Mouse (Mus musculus): ENCODE results near the gene C1ql2. TPM values are rescaled to one million over a fixed set of nuclear protein-coding genes. Genes with fewer than 3 reads are reported as not detected.

The C1ql2 gene
- polyA plus RNA-seq, 1 experiment = 0.08 TPM

DNA sequence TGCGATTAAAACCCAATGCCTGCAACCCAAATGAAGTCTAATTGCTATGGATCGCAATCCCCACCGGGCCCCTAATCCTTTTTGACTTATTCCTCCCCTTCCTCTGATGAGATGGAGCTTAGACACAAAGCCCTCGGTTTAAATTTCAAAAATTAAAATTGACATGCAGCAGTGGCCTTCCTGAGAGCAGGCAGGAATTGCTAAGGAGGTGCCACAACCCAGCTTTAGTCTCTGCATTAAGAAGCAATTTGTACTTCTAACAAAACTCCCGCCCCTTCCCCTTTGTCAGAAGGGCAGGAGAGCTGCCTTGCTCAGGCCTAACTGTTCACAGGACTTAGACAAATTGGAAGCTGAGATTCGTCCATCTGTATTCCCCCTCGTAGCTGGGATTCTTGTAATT, 4.6 kb downstream of the C1ql2 start:
- no peak for DNase-seq
- no peak for TF ChIP-seq POLR2A (IDR thresholded peaks at IDR 0.05; ENCODE audit: low read depth, low read length)
- TF ChIP-seq CTCF (conservative IDR thresholded peaks at IDR 0.05; ENCODE audit: insufficient read depth, insufficient read length, low read depth, low read length) = no peak
- no peak overlapping the region for H3K27ac ChIP-seq (ENCODE audit: insufficient read depth, low read depth, low read length)
- no peaks in the 10 kb centered on the region for H3K4me1 ChIP-seq (ENCODE audit: control insufficient read depth, insufficient read depth, low read length)
- WGBS = 24% methylated on average over 7 of the region's 7 CpGs
- H3K27me3 ChIP-seq (replicated peaks; ENCODE audit: control insufficient read depth, insufficient read depth, low read length) = no peaks in the 10 kb centered on the region
- H3K4me3 ChIP-seq (ENCODE audit: insufficient read depth, low read depth, low read length) = no peak overlapping the region
- H3K36me3 ChIP-seq (ENCODE audit: control insufficient read depth, insufficient read depth, low read length) = no peaks in the 10 kb centered on the region

DNA sequence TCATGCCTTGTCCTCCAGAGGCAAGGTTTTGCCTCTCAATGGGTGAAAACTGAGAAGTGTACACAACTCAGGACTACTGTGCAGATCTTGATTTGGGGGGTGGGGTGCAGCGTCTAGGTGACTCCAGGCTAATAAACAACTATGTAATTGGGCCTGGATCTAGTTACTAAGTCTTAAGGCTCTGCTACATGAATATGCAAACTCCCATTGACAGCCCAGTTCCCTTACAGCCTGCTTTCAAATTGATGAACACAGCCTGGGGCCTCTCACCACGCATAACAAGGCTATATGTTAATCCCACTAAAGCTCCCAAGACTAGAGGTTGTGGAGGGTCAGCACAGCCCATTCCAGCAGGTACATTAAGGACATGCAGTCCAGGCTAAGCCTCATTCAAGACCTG, 14.0 kb downstream of the C1ql2 start:
- Histone ChIP-seq H3K27me3 (replicated peaks; ENCODE audit: control insufficient read depth, insufficient read depth, low read length) (no peaks in the 10 kb centered on the region), H3K27ac (ENCODE audit: insufficient read depth, low read depth, low read length) (no peak overlapping the region), H3K36me3 (ENCODE audit: control insufficient read depth, insufficient read depth, low read length) (no peaks in the 10 kb centered on the region), H3K4me3 (ENCODE audit: insufficient read depth, low read depth, low read length) (no peak overlapping the region), H3K4me1 (ENCODE audit: control insufficient read depth, insufficient read depth, low read length) (no peaks in the 10 kb centered on the region)
- no peak for TF ChIP-seq CTCF (conservative IDR thresholded peaks at IDR 0.05; ENCODE audit: insufficient read depth, insufficient read length, low read depth, low read length)
- no peak for TF ChIP-seq POLR2A (IDR thresholded peaks at IDR 0.05; ENCODE audit: low read depth, low read length)
- 33% methylated on average over 2 of the region's 2 CpGs for WGBS
- DNase-seq = no peak

DNA sequence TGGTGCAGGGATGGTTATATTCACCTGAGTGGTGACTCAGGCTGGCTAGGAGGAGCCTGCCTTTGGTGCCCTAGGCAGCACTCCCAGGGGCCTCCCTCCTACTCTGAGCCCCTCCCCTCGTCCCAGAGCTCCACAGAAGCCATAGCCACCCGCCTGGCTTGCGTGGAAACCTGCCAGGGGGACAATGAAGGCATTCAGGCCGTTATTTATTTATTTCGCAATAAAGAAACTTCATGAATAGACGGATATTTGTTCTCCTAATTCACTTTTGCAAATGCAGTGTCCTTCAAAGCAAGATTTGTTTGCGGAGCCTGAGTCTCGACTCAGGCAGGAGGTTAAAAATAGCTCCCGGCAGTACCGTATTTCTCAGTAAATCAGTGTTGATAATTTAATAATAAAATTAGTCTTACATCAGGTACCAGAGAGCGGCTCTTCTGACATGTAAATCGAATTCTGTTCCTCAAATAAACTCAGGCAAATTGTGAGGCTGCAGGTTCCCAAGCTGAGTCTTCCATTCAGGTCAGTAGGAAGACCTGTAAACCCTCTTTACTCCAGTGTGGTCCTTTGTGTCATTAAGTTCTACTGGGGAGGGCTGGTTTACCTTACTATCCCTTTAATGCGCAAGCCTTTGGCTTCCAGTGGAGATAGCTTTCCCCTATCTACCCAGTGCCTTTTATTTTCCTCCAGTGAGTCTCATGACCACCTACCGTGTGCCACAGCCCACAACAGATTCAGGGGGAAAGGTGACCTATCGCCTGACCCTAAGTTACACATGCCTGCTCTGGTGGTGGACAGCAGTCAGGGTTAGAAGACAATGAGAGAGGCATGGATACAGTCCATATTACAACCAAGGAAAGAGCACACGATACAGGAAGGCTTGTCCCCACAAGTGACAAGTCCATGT, 17.2 kb downstream of the C1ql2 start:
- no peaks in the 10 kb centered on the region for H3K27me3 ChIP-seq (replicated peaks; ENCODE audit: control insufficient read depth, insufficient read depth, low read length)
- no peaks in the 10 kb centered on the region for H3K36me3 ChIP-seq (ENCODE audit: control insufficient read depth, insufficient read depth, low read length)
- H3K4me3 ChIP-seq (ENCODE audit: insufficient read depth, low read depth, low read length) = no peak overlapping the region
- TF ChIP-seq CTCF (conservative IDR thresholded peaks at IDR 0.05; ENCODE audit: insufficient read depth, insufficient read length, low read depth, low read length) (no peak), POLR2A (IDR thresholded peaks at IDR 0.05; ENCODE audit: low read depth, low read length) (no peak)
- no peak overlapping the region for H3K27ac ChIP-seq (ENCODE audit: insufficient read depth, low read depth, low read length)
- peak; percentile 4 for DNase-seq
- 15% methylated on average over 16 of the region's 16 CpGs for WGBS
- no peaks in the 10 kb centered on the region for H3K4me1 ChIP-seq (ENCODE audit: control insufficient read depth, insufficient read depth, low read length)

DNA sequence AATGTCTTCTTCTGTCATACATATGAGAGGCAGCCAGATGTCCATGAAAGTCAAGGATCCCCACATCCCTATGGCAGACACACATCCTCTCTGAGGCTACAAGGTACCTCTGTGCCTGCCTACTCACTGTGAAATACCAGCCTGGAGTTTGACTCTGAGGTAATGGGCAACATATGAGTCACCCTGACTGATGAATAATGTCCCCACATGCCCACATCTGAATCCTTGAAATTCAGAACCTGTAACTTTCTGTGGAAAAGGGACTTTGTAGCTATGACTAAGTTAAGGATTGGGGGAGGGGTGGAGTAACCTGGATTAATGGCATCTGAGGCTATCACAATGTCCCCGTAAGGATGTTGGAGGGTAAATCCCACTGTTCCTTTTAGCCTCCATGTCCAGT, 23.3 kb downstream of the C1ql2 start:
- no peak for TF ChIP-seq CTCF (conservative IDR thresholded peaks at IDR 0.05; ENCODE audit: insufficient read depth, insufficient read length, low read depth, low read length)
- no peak for TF ChIP-seq POLR2A (IDR thresholded peaks at IDR 0.05; ENCODE audit: low read depth, low read length)
- no peak overlapping the region for H3K27ac ChIP-seq (ENCODE audit: insufficient read depth, low read depth, low read length)

DNA sequence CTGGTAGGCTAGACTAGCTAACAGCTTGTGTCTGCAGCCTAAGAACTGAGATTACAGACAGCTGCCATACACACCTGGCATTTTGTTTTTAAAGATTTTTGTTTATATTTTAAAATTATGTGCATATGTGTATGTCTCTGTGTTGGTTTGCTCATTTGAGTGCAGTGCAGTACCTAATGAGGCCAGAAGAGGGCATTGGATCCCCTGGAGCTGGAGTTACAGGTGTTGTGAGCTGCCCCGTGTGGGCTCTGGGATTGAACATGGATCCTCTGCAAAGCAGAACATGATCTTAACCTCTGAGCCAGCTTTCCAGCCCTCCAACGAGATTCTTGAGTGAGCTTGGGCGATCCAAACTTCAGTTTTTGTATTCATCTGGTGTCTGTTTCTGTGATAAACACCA, 27.8 kb downstream of the C1ql2 start:
- Histone ChIP-seq H3K4me1 (ENCODE audit: control insufficient read depth, insufficient read depth, low read length) (no peaks in the 10 kb centered on the region), H3K36me3 (ENCODE audit: control insufficient read depth, insufficient read depth, low read length) (no peaks in the 10 kb centered on the region), H3K27me3 (replicated peaks; ENCODE audit: control insufficient read depth, insufficient read depth, low read length) (no peaks in the 10 kb centered on the region), H3K27ac (ENCODE audit: insufficient read depth, low read depth, low read length) (no peak overlapping the region), H3K4me3 (ENCODE audit: insufficient read depth, low read depth, low read length) (no peak overlapping the region)
- TF ChIP-seq POLR2A (IDR thresholded peaks at IDR 0.05; ENCODE audit: low read depth, low read length) (no peak), CTCF (conservative IDR thresholded peaks at IDR 0.05; ENCODE audit: insufficient read depth, insufficient read length, low read depth, low read length) (peak; percentile 7; the same call in 1 of the 2 replicates)
- DNase-seq = no peak
- WGBS = 75% methylated on average over 3 of the region's 3 CpGs

More for the DNA sequence above, 23.3 kb downstream of the C1ql2 start:
- Histone ChIP-seq H3K27me3 (replicated peaks; ENCODE audit: control insufficient read depth, insufficient read depth, low read length) (no peaks in the 10 kb centered on the region), H3K4me1 (ENCODE audit: control insufficient read depth, insufficient read depth, low read length) (no peaks in the 10 kb centered on the region), H3K4me3 (ENCODE audit: insufficient read depth, low read depth, low read length) (no peak overlapping the region), H3K36me3 (ENCODE audit: control insufficient read depth, insufficient read depth, low read length) (no peaks in the 10 kb centered on the region)
- WGBS = 70% methylated on average over 1 of the region's 1 CpGs
- DNase-seq = no peak

DNA sequence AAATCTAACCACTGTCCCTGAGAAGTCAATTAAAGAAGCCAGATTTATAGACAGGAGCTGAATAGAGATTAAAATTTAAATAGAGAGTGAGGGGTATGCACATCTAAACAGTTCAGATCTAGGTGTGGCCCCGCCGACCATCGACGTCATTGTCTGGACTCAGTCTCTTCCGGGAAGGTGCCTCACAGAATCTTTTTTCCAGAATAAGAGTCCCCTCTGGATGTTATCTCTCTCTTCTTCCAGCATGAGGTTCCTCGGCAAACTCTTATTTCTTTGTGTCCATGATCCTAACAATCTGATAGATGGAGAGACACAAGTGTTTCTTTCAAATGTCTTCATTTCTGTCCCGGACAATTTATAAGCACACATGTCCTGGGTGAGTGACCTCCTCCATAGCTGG, 33.7 kb downstream of the C1ql2 start:
- H3K4me3 ChIP-seq (ENCODE audit: insufficient read depth, low read depth, low read length) = no peak overlapping the region
- TF ChIP-seq CTCF (conservative IDR thresholded peaks at IDR 0.05; ENCODE audit: insufficient read depth, insufficient read length, low read depth, low read length) = no peak
- TF ChIP-seq POLR2A (IDR thresholded peaks at IDR 0.05; ENCODE audit: low read depth, low read length) = no peak
- no peak overlapping the region for H3K27ac ChIP-seq (ENCODE audit: insufficient read depth, low read depth, low read length)
- no peaks in the 10 kb centered on the region for H3K4me1 ChIP-seq (ENCODE audit: control insufficient read depth, insufficient read depth, low read length)
- WGBS = 69% methylated on average over 7 of the region's 7 CpGs
- no peak for DNase-seq
- no peaks in the 10 kb centered on the region for H3K36me3 ChIP-seq (ENCODE audit: control insufficient read depth, insufficient read depth, low read length)
- H3K27me3 ChIP-seq (replicated peaks; ENCODE audit: control insufficient read depth, insufficient read depth, low read length) = no peaks in the 10 kb centered on the region

DNA sequence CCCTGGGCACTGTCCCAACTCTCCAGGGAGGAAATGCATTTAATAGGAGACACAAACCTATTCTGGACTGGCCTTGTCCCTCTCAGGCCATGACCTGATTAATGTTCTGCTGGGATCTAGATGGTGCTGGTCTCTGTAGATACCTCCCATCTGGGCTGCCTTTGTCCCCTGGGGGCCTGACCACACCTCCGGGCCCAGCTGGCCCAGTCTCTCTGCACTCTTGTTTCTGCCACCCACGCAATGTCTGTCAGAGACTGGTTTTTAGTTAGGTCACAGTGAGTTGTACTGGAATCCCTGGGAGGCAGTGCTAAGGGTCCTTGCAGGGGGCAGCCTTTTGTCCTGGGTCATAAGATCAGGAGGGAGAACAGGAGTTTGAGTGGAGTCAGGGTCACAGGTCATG, 34.5 kb downstream of the C1ql2 start:
- no peaks in the 10 kb centered on the region for H3K27me3 ChIP-seq (replicated peaks; ENCODE audit: control insufficient read depth, insufficient read depth, low read length)
- no peaks in the 10 kb centered on the region for H3K36me3 ChIP-seq (ENCODE audit: control insufficient read depth, insufficient read depth, low read length)
- 53% methylated on average over 2 of the region's 2 CpGs for WGBS
- H3K4me1 ChIP-seq (ENCODE audit: control insufficient read depth, insufficient read depth, low read length) = no peaks in the 10 kb centered on the region
- DNase-seq = no peak
- TF ChIP-seq POLR2A (IDR thresholded peaks at IDR 0.05; ENCODE audit: low read depth, low read length) (no peak), CTCF (conservative IDR thresholded peaks at IDR 0.05; ENCODE audit: insufficient read depth, insufficient read length, low read depth, low read length) (no peak)
- H3K4me3 ChIP-seq (ENCODE audit: insufficient read depth, low read depth, low read length) = no peak overlapping the region
- H3K27ac ChIP-seq (ENCODE audit: insufficient read depth, low read depth, low read length) = no peak overlapping the region
